Mouse (Mus musculus): ENCODE measurements around the gene Cmtm1. TPM values are rescaled to one million over a fixed set of nuclear protein-coding genes. Genes with fewer than 3 reads are reported as not detected.

Gene Cmtm1
- total RNA-seq, 2 experiments from 2014 or later = not detected

Other genes starting within 250 kb of the Cmtm1 start
- 100 to 1,000 TPM in 1 of 2 experiments, 10 to 100 TPM in 1; 97.6 to 104 TPM for gene Cdh5, start 208.5 kb downstream of the Cmtm1 start, total RNA-seq (2021)
- gene Bean1, start 139.7 kb downstream of the Cmtm1 start, total RNA-seq (2021) = 1 to 10 TPM; 1.5 to 1.8 TPM
- gene Tk2, start 61.6 kb downstream of the Cmtm1 start, total RNA-seq (2021) = 1 to 10 TPM; 7.2 to 9.5 TPM
- 1 to 10 TPM; 2.6 to 4.8 TPM for gene Cklf, start 59.3 kb downstream of the Cmtm1 start, total RNA-seq (2021)
- not detected for gene Cmtm2a, start 17.0 kb downstream of the Cmtm1 start, total RNA-seq (2021)
- gene Gm45711, start 64 bp downstream of the Cmtm1 start, total RNA-seq (2021) = not detected
- gene Gm11020, start 11.4 kb upstream of the Cmtm1 start, total RNA-seq (2021) = not detected
- not detected for gene Cmtm2b, start 12.1 kb upstream of the Cmtm1 start, total RNA-seq (2021)
- 10 to 100 TPM; 14.4 to 17.6 TPM for gene Cmtm3, start 29.3 kb upstream of the Cmtm1 start, total RNA-seq (2021)
- 10 to 100 TPM; 11.3 to 12.8 TPM for gene Cmtm4, start 85.7 kb upstream of the Cmtm1 start, total RNA-seq (2021)
- 10 to 100 TPM; 89.0 to 94.5 TPM for gene Dync1li2, start 132.9 kb upstream of the Cmtm1 start, total RNA-seq (2021)
- gene Terb1, start 199.8 kb upstream of the Cmtm1 start, total RNA-seq (2021) = not detected
- gene Nae1, start 224.5 kb upstream of the Cmtm1 start, total RNA-seq (2021) = 10 to 100 TPM; 26.8 to 34.9 TPM
- gene Car7, start 224.5 kb upstream of the Cmtm1 start, total RNA-seq (2021) = 1 to 10 TPM; 1.5 to 2.7 TPM